Mouse (Mus musculus) thymus, adult 2 months (tissue): ENCODE data around the gene Olfr1051.
"Not testable (repeated sequence)": the region's sequence is repeated elsewhere in the genome, so short reads cannot be mapped to it uniquely, and the experiment has no call there.

Source experiments
- CTCF ChIP-seq: fragments of 200-500 bp; IDR thresholded peaks from 2 replicates; pipeline ENCODE4 v1.5.1; 2012; ENCODE audit warnings: mild to moderate bottlenecking, control low read depth, low read length, moderate library complexity, borderline replicate concordance; ENCODE audit not compliant: control insufficient read depth, poor library complexity, insufficient read depth; ENCODE audit errors: extremely low read depth
- POLR2A ChIP-seq: fragments of 200-500 bp; IDR thresholded peaks from 2 replicates; pipeline ENCODE4 v1.6.1; 2012; ENCODE audit warnings: mild to moderate bottlenecking, low read length, control low read depth, moderate library complexity; ENCODE audit not compliant: control insufficient read depth, poor library complexity, insufficient read depth; ENCODE audit errors: extremely low read depth

GRCm38 (mm10) chr2:86278988-86279387, at the start of gene Olfr1051:
- not testable (repeated sequence) for TF ChIP-seq POLR2A, CTCF
